Mouse (Mus musculus): Measurements from ENCODE around the gene Slc6a6.

Gene Slc6a6

DNA sequence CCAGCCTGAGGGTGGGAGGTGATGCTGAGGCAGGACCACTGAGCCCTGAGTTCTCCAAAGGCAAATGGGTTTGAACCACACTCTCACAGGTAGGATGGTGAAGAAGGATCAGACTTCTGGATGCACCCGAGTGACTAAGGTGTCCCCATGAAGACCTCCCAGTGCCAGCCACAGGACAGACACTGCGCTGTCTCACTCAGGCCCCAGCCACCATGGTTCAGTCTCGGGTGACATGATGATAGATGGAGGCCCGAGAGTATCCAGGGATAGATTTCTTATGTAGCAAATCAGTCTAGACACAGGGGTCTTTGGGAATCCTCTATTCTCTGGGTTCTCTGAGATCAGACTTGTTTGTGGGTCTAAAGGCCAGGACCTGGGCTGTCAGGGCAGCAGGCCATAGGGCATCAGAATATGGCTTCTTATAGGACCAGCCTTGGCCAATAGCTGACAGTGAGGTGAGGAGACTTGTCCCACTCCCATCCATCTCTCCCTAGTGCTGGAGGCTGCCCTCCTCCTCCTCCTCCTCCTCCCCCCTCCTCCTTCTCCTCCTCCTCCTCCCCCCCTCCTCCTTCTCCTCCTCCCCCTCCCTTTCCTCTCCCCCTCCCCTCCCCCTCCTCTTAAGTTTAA lies 36.8 kb downstream of the Slc6a6 start:
- no peak for DNase-seq (ENCODE audit: low spot score in 2 of 2)

DNA sequence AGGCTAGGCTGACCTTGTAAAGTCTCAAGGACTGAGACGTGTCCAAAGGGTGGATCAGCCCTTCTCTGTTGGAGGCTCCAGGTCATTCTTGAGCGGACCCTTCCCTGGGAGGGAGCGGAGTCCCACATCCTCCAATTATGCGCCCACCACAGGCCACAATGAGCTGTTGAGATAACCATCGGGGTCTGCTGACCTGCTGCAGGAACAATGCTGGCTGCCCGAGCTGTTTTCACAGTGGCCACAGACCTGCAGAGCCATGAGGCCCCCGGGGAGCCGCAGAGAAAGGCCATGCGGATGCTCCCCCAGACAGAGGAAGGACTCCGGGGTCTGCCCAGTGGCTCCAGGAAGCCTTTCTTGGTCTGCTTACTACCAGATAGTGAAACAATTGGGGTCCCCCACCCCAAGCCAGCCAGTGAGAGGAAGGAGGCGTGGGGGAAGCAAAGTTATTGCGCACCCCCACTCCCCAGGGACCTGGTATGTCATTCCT lies 37.4 kb downstream of the Slc6a6 start:
- DNase-seq (ENCODE audit: low spot score in 2 of 2): no peak

- no peak for DNase-seq (ENCODE audit: low spot score in 2 of 2)
Measured at GRCm38 (mm10) chr6:91727361-91727760, 43.5 kb downstream of the Slc6a6 start.

GRCm38 (mm10) chr6:91728939-91729619 lies 45.2 kb downstream of the Slc6a6 start:
- no peak for DNase-seq (ENCODE audit: low spot score in 2 of 2)

DNA sequence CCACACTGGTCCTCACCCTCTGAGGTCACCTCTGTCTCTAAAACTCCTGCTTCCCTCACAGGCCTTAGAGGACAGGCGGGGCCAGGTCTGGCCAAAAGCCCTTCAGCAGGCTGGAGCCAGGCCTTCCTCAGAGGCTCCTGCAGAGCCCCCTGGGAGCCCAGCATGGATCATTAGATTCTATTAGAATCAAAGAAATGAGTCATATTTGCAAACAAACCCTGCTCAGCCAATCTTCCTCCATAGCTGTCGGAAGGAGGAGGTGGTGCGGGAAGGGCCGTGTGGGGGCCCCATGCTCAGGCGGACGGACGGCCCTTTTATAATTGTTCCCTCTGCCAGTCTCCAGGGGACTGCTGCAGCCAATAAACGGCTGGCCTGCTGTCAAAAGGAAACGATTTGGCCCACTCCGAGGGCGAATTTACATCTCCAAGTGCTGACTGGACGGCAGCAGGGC lies 45.8 kb downstream of the Slc6a6 start:
- no peak for DNase-seq (ENCODE audit: low spot score in 2 of 2)

- DNase-seq (ENCODE audit: low spot score in 2 of 2): no peak
Measured at GRCm38 (mm10) chr6:91732138-91732537, 48.3 kb downstream of the Slc6a6 start.

DNA sequence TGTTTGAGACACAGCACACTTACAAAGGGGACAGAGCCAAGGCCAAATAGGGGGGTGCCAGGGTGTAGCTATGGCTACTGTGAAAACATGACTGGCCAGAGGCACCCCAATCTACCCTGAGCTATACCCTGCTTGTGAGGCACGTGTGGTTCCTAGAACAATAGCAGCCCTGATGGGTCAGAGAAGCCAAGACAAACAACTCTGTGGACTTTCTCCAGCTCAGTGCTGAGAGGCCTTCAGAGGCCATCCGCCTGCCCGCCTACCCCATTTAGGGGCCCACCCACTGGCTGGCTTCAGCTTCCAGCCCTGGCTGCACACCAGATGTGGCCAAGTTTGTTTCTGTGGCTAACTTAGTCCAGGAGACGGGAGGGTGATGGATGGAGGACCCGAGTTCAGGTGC lies 52.6 kb downstream of the Slc6a6 start:
- no peak for DNase-seq (ENCODE audit: low spot score in 2 of 2)

GRCm38 (mm10) chr6:91737451-91737850 lies 53.6 kb downstream of the Slc6a6 start:
- DNase-seq (ENCODE audit: low spot score in 2 of 2): no peak

GRCm38 (mm10) chr6:91738058-91738457 lies 54.2 kb downstream of the Slc6a6 start:
- no peak for DNase-seq (ENCODE audit: low spot score in 2 of 2)

DNA sequence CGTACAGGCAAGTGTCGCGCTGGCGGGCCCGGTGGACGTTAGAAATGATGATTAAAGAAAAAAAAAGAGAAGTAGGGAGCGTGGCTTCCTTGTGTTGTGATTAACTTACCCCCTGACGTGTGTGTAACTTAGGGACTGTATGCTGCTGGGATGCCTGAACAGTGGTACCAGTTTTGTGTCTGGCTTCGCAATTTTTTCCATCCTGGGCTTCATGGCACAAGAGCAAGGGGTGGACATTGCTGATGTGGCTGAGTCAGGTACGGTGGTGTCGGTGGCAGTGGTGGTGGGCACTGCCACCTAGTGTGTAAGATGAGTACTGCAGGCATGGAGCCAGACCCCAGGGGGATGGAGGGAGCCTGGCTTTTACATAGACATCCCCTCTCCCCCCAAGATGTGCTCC lies 57.2 kb downstream of the Slc6a6 start:
- no peak for DNase-seq (ENCODE audit: low spot score in 2 of 2)

DNA sequence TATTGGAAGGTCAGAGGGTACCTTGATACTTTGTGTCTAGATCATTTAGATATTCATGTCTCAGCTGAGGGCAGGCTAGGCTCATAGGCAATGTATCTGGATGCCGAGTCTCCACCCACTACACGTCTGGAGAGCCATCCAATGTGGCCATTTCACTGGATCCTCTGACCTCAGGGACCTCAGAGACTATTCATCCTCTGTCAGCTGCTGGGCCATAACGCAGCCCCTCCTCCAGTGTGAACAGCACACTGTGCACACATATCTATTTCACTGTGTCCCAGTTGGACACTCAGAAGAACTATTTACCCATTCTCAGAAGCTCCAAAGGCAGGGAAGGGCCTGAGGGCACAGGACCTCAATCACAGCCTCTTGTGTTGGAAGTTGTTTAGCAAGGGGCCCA lies 58.6 kb downstream of the Slc6a6 start:
- no peak for DNase-seq (ENCODE audit: low spot score in 2 of 2)

DNA sequence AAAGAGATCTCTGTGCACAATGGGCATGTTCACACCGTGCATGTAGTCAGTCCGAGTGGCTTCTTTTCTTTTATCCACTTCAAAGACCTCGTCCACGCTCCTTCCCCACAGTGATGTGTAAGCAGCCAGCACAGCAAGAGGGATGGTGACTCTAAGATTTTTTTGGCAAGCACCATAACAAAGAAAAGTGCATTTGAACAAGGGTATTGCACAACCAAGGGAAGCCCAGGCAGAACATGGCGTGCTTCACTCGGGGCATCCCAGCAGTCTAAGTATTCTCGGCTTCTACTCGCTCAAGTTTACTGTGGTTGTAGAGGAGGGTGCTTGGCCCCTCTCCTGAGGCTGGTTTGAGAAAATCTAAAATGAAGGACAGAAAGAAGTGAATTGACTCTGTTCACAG lies 59.1 kb downstream of the Slc6a6 start:
- DNase-seq (ENCODE audit: low spot score in 2 of 2): no peak

DNA sequence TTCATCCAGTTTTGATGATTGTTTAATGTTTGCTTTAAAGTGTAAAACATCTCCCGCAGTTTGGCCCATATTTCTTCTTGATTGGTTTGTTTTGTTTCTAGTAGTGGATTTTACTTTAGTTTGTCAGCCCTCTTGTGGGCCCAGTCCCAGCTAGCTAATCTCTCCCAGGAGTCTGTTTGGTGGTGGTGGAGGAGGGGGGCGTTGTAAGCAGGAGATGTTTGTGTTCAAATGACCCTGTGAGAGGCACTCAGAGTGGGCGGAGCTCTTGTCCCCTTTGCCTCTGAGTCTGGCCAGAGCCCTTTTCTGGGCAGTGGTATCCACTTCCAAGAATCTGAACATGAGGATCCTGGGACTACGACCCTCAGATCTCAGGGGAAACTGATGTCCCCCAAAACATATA lies 60.0 kb downstream of the Slc6a6 start:
- DNase-seq (ENCODE audit: low spot score in 2 of 2): no peak

GRCm38 (mm10) chr6:91745246-91745645 lies 61.4 kb downstream of the Slc6a6 start:
- DNase-seq (ENCODE audit: low spot score in 2 of 2): no peak

DNA sequence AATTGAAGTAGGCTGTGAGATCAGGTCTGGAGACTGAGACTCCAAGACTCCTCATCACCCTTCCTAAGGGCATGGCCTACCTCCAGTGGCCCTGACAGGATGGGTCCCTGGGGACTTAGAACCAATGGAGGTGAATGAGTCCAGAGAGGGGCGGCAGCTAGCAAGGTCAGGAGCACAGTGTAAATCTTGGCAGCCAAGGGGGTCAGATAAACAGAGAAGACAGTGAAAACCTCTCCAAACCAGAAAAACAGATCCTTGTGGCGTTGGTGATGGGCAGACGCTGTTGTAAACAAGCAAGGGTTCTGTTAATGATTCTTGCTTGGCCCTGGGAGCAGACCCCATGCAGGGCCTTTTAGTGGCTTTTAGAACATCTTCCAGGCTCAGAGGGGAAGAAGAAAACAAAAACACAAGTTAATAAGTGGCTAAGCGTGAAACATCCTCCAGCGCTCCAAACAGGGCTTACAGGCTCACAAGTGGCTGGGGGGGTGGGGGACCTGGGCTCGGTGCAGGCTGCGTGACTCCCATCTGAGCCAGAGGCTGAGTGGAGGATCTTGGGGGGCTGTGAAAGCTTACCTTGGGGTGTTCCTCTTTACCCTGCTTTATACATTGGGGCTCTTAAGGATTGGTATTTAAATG lies 62.2 kb downstream of the Slc6a6 start:
- DNase-seq (ENCODE audit: low spot score in 2 of 2): no peak

- DNase-seq (ENCODE audit: low spot score in 2 of 2): no peak
Measured at GRCm38 (mm10) chr6:91746776-91747175, 62.9 kb downstream of the Slc6a6 start.

DNA sequence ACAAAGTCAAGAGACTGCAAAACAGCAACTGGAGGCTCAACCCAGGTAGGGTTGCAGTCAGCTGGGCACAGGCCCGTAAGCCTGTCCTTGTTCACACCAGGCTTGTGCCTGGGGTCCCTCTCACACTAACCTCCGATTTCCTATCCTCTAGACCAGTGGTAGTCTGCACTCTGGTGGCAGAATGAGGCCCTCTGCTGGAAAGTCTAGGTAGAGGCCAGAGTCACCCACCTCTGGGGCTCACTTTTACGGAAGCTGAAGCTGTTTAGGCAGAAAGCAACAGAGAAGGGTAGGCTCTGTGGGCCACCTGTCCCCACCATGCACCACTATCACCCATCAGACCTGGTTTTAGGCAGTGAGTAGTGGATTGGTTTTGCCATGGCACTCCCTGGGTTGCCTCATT lies 67.1 kb downstream of the Slc6a6 start:
- no peak for DNase-seq (ENCODE audit: low spot score in 2 of 2)

- DNase-seq (ENCODE audit: low spot score in 2 of 2): no peak
Measured at GRCm38 (mm10) chr6:91752884-91753283, 69.0 kb downstream of the Slc6a6 start.

- no peak for DNase-seq (ENCODE audit: low spot score in 2 of 2)
Measured at GRCm38 (mm10) chr6:91754098-91754497, 70.2 kb downstream of the Slc6a6 start.

- no peak for DNase-seq (ENCODE audit: low spot score in 2 of 2)
Measured at GRCm38 (mm10) chr6:91754845-91755244, 71.0 kb downstream of the Slc6a6 start.

DNA sequence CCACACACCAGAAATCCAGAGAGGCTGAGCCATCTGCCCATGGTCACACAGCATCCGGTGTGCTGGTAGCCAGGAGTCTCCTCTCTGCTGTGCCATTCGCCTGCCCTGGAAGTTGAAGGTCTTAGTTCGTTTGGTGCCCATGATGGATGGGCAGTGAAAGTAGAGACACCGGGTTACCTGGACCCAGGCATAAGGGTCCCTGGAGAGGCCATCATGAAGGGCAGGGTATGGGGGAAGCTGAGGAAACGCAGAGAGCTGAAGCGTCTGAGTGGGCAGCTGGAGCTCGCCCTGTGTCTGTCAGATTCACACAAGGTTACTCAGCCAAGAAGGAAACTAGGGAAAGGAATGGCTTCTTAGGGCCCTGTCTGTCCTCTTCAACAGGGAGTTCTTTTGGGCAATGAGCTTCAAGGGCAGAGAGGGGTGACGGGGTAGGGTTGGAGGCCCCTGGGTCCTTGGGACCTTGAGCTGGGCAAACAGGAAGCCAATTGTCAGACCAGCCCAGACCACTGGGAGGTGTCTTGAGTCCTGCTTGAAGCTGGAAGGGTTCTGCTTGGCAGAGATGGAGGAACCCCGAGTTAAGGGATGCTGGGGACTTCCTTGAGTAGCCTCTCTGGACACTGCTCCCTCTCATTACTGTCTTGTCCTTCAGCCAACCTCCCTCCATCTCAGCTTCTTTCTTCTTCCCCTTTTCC lies 78.3 kb downstream of the Slc6a6 start:
- no peak for DNase-seq (ENCODE audit: low spot score in 2 of 2)

GRCm38 (mm10) chr6:91767550-91767949 lies 83.7 kb downstream of the Slc6a6 start:
- DNase-seq (ENCODE audit: low spot score in 2 of 2): no peak
